Mouse (Mus musculus) cerebellum, postnatal 36 days (tissue): ENCODE results near the gene Gm21861.
"Not testable (repeated sequence)": the region's sequence is repeated elsewhere in the genome, so short reads cannot be mapped to it uniquely, and the experiment has no call there.

Experiments used
- DNase-seq, 2 experiments: peaks; one replicate each; pipeline ENCODE4 v3.0.0; 2021 to 2022; ENCODE audit warnings: mixed read lengths in 2 of 2

Gene Gm21861

GRCm38 (mm10) chrY:58814497-58814896 is at the start of gene Gm21861:
TSS of gene Gm21861 (minus strand) at chrY:58814597.
- not testable (repeated sequence) for DNase-seq
